Mouse (Mus musculus) G1E (cell line): Measurements from ENCODE around the gene Smarce1.

ENCODE experiments used
- CTCF ChIP-seq: IDR thresholded peaks from 2 replicates; pipeline ENCODE4 v1.5.1; 2012; ENCODE audit warnings: low read depth, low read length, inconsistent platforms, mixed read lengths
- GATA1 ChIP-seq: IDR thresholded peaks from 2 replicates; pipeline ENCODE4 v1.6.1; 2012; ENCODE audit warnings: borderline replicate concordance, low read length, inconsistent platforms, mixed read lengths
- GATA2 ChIP-seq: IDR thresholded peaks from 2 replicates; pipeline ENCODE4 v1.6.1; 2012; ENCODE audit warnings: low read depth, low read length, inconsistent platforms, borderline replicate concordance
- POLR2AphosphoS5 ChIP-seq: IDR thresholded peaks from 2 replicates; pipeline ENCODE4 v1.6.1; 2012; ENCODE audit warnings: low read depth, low read length, inconsistent platforms; ENCODE audit not compliant: insufficient replicate concordance

- TF ChIP-seq CTCF, result no peak
- no peak for TF ChIP-seq GATA1
- TF ChIP-seq POLR2AphosphoS5, result no peak
- no peak for TF ChIP-seq GATA2
Measured at GRCm38 (mm10) chr11:99166241-99166640, 64.6 kb downstream of the Smarce1 start.
